Mouse (Mus musculus) limb, embryonic 14.5 days (tissue): Measurements from ENCODE around the gene Hlcs. TPM values are rescaled to one million over a fixed set of nuclear protein-coding genes. Genes with fewer than 3 reads are reported as not detected.
A peak's percentile ranks its signal among the peaks of the same experiment; 100 is the strongest.

Experiments
- ATAC-seq: fragments of 200-750 bp; cut with Nextera tagmentation; 2 replicates; pipeline ENCODE4 v1.8.0; 2017; ENCODE audit warnings: low read depth, moderate number of reproducible peaks, moderate TSS enrichment; ENCODE audit not compliant: low FRiP score
- DNase-seq: peaks from one replicate; pipeline ENCODE4 v3.0.0-alpha.2; 2015; ENCODE audit warnings: low spot score
- H3K27ac ChIP-seq: fragments of 300-500 bp; sonication (generic); replicated peaks from 2 replicates; pipeline ENCODE4 v1.5.1; 2014; ENCODE audit warnings: low read depth, mild to moderate bottlenecking, low read length, moderate library complexity, mixed read lengths
- H3K27me3 ChIP-seq: fragments of 300-500 bp; sonication (generic); 2 replicates; pipeline ENCODE4 v1.6.1; 2014; ENCODE audit warnings: low read length, mixed read lengths; ENCODE audit not compliant: control insufficient read depth, insufficient read depth
- H3K36me3 ChIP-seq: fragments of 300-500 bp; sonication (generic); 2 replicates; pipeline ENCODE4 v1.6.1; 2014; ENCODE audit warnings: mild to moderate bottlenecking, low read length, moderate library complexity, mixed read lengths; ENCODE audit not compliant: control insufficient read depth, insufficient read depth
- H3K4me1 ChIP-seq: fragments of 300-500 bp; sonication (generic); 2 replicates; pipeline ENCODE4 v1.6.1; 2014; ENCODE audit warnings: antibody characterized with exemption, low read length, mixed read lengths; ENCODE audit not compliant: control insufficient read depth, insufficient read depth
- H3K4me2 ChIP-seq: fragments of 300-500 bp; sonication (generic); replicated peaks from 2 replicates; pipeline ENCODE4 v1.6.1; 2014; ENCODE audit warnings: low read depth, mild to moderate bottlenecking, low read length, moderate library complexity; ENCODE audit not compliant: severe bottlenecking
- H3K4me3 ChIP-seq: fragments of 300-500 bp; sonication (generic); replicated peaks from 2 replicates; pipeline ENCODE4 v1.5.1; 2014; ENCODE audit warnings: low read length
- H3K9ac ChIP-seq: fragments of 300-500 bp; sonication (generic); 2 replicates; pipeline ENCODE4 v1.6.1; 2014; ENCODE audit warnings: mild to moderate bottlenecking, low read depth, low read length, moderate library complexity; ENCODE audit not compliant: severe bottlenecking
- H3K9me3 ChIP-seq: fragments of 300-500 bp; sonication (generic); 2 replicates; pipeline ENCODE4 v1.6.1; 2016; ENCODE audit warnings: low read length; ENCODE audit not compliant: control insufficient read depth
- POLR2A ChIP-seq: fragments of 200-500 bp; IDR thresholded peaks from 2 replicates; pipeline ENCODE4 v1.8.0; 2012; ENCODE audit warnings: inconsistent platforms, mild to moderate bottlenecking, moderate library complexity, borderline replicate concordance; ENCODE audit not compliant: insufficient read depth, insufficient read length; ENCODE audit errors: extremely low read depth
- WGBS: fragments of 180-500 bp; shearing (Covaris S2); extraction: QIAGEN DNeasy Blood & Tissue Kit; methylation state at CpG from one replicate; pipeline ENCODE4 v1.1.7; 2014; 5-methylcytosine and 5-hydroxymethylcytosine counted together
- polyA plus RNA-seq, 2 experiments: library from polyadenylated mRNA; depleted of rRNA in 1 of 2; stranded (reverse) in 1 of 2; unstranded in 1 of 2; fragments of >200 nt; fragmentation: Nextera tagmentation in 1 of 2; extraction: Ambion mirVana in 1 of 2; gene quantifications; 2 replicates each; pipeline versions ENCODE4 v1.2.1 to v1.2.3; 2012 to 2014

Hlcs gene
- polyA plus RNA-seq, 2 experiments, result 6.3 to 7.1 TPM

DNA sequence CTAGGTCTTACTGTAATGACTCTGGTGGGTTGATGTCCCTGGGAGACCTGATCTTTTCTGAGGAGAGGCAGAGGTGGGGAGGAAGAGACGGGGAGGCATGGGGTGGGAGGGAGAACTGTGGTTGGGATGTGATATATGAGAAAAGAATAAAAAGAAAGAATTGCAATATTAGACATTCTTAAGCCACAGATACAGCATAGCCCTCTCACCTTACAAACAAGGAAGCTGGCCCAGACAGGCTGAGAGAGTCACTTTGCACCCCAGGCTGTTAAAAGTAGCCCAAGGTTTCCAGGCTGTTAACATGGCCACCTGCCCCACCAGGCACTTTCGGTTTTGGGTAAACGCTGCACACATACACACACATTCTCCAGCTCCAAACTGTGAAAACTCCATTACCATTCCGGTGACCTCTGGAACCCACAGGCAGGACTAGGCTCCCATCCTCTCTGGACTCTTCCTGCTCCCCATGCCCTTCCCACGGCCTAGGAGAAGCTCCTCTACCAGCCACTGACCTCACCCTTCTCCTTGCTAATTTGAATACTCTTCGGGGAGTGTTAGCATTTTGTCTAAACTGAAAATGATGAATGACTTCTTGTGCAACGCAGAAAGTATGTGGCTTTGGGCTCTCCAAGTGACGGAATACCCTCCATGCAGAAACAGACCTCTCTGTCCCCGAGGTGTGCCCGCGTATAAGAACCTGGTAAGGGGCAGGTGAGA lies 90.6 kb downstream of the Hlcs start:
- Histone ChIP-seq H3K4me2 (no peak overlapping the region), H3K4me3 (no peak overlapping the region), H3K27me3 (peaks cover 18% of the 10 kb centered on the region), H3K9me3 (no peaks in the 10 kb centered on the region), H3K27ac (no peak overlapping the region), H3K4me1 (peaks cover 26% of the 10 kb centered on the region), H3K9ac (no peak overlapping the region), H3K36me3 (no peaks in the 10 kb centered on the region)
- no peak for ATAC-seq
- no peak for DNase-seq
- TF ChIP-seq POLR2A, result no peak
- WGBS, result 69% methylated on average over 11 of the region's 11 CpGs

- 40% methylated on average over 15 of the region's 15 CpGs for WGBS
- no peak overlapping the region for H3K27ac ChIP-seq
Measured at GRCm38 (mm10) chr16:94210689-94211357, 102.5 kb downstream of the Hlcs start.

GRCm38 (mm10) chr16:94209626-94210025 lies 103.7 kb downstream of the Hlcs start:
- ATAC-seq (no peak), DNase-seq (no peak)
- H3K4me3 ChIP-seq, result no peak overlapping the region
- WGBS, result 87% methylated on average over 3 of the region's 3 CpGs
- H3K4me1 ChIP-seq, result peaks cover 17% of the 10 kb centered on the region
- H3K4me2 ChIP-seq, result no peak overlapping the region
- H3K9ac ChIP-seq, result no peak overlapping the region
- H3K27me3 ChIP-seq, result peaks cover 30% of the 10 kb centered on the region
- H3K27ac ChIP-seq, result no peak overlapping the region
- no peaks in the 10 kb centered on the region for H3K9me3 ChIP-seq
- TF ChIP-seq POLR2A, result no peak
- H3K36me3 ChIP-seq, result no peaks in the 10 kb centered on the region

More at GRCm38 (mm10) chr16:94210689-94211357, 102.5 kb downstream of the Hlcs start:
- DNase-seq (peak; percentile 76), ATAC-seq (peak; percentile 64; the same call in 1 of the 2 replicates)
- H3K4me3 ChIP-seq, result no peak overlapping the region
- no peak overlapping the region for H3K9ac ChIP-seq
- no peaks in the 10 kb centered on the region for H3K9me3 ChIP-seq
- no peak overlapping the region for H3K4me2 ChIP-seq
- H3K27me3 ChIP-seq, result peaks cover 29% of the 10 kb centered on the region; the same call in 1 of the 2 replicates
- no peaks in the 10 kb centered on the region for H3K36me3 ChIP-seq
- H3K4me1 ChIP-seq, result peaks cover 8% of the 10 kb centered on the region
- TF ChIP-seq POLR2A, result no peak

GRCm38 (mm10) chr16:94208826-94209225 lies 104.5 kb downstream of the Hlcs start:
- ATAC-seq, result no peak
- peaks cover 37% of the 10 kb centered on the region for H3K27me3 ChIP-seq

DNA sequence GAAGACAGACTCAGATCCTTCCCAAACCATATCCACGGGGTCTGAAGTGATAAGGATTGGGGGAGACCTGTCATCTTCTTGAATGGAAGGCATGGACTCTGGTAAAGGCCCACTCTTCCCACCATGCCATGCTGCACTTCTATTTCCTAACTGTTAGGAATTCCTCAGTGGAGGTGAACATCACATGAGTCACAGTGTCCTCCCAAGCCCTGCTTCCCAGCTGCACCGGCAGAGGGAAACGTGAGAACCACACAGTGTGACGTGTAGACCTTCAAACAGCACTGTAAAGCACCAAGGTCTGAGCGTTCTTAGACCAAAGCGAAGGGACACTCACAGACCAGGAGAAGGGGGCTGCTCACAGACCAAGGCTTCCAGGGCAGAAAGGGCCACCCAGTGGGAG lies 105.2 kb downstream of the Hlcs start:
- 79% methylated on average over 6 of the region's 6 CpGs for WGBS
- no peak overlapping the region for H3K4me3 ChIP-seq
- ATAC-seq, result no peak
- H3K9me3 ChIP-seq, result no peaks in the 10 kb centered on the region
- H3K9ac ChIP-seq, result no peak overlapping the region
- peaks cover 37% of the 10 kb centered on the region for H3K27me3 ChIP-seq
- no peak overlapping the region for H3K27ac ChIP-seq
- H3K4me2 ChIP-seq, result no peak overlapping the region
- DNase-seq, result no peak
- no peaks in the 10 kb centered on the region for H3K36me3 ChIP-seq
- peaks cover 23% of the 10 kb centered on the region for H3K4me1 ChIP-seq
- TF ChIP-seq POLR2A, result no peak

More at GRCm38 (mm10) chr16:94208826-94209225, 104.5 kb downstream of the Hlcs start:
- Histone ChIP-seq H3K27ac (no peak overlapping the region), H3K36me3 (no peaks in the 10 kb centered on the region), H3K9ac (no peak overlapping the region), H3K9me3 (no peaks in the 10 kb centered on the region), H3K4me2 (no peak overlapping the region), H3K4me1 (peaks cover 17% of the 10 kb centered on the region), H3K4me3 (no peak overlapping the region)
- WGBS, result 78% methylated on average over 10 of the region's 10 CpGs
- no peak for DNase-seq
- TF ChIP-seq POLR2A, result no peak
